Mouse (Mus musculus) spleen, adult 2 months (tissue): ENCODE results near the gene Rabif.

Source experiments
- CTCF ChIP-seq: fragments of 200-500 bp; IDR thresholded peaks from 2 replicates; pipeline ENCODE4 v1.5.1; 2011; ENCODE audit warnings: mild to moderate bottlenecking, inconsistent platforms; ENCODE audit not compliant: insufficient read depth, insufficient read length, insufficient replicate concordance; ENCODE audit errors: extremely low read depth
- POLR2A ChIP-seq: fragments of 200-500 bp; IDR thresholded peaks from 2 replicates; pipeline ENCODE4 v1.6.1; 2011; ENCODE audit warnings: low read depth, low read length, inconsistent platforms

DNA sequence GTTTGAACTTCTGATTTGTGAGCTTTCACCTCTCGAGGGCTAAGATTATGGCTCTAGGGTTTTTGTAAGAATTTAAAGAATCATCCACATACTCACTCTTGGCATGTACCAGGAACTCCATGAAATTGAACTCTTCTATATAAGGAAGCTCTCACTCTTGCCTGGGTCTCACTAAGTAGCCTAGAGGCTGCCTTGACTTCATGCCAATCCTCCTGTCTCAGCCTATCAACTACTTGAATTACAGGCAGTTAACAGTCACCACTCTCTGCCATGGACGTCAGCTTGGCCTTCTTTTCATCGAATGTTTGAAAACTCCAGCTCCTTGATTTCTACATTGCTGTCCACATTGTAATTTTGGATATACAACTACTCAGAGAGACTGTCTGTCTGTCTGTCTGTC, 57.9 kb downstream of the Rabif start:
- TF ChIP-seq CTCF (no peak), POLR2A (no peak)
